ENCODE assay signal across 25 mouse cellular contexts in genomic region chr5:17881542-17881896, GRCm38 (mm10). TPM values are rescaled to one million over a fixed set of nuclear protein-coding genes. Genes with fewer than 3 reads are reported as not detected.
DNase-seq lines count a peak whose midpoint lies in the region; ATAC-seq and TF ChIP-seq lines count a peak whose summit lies in the region.
"Had no signal": no experiment of that assay in that cellular context is flagged by ENCODE, and none has a peak within 500 bp of the region (broad histone marks: within the 10 kb centered on the region; RNA-seq: fewer than 3 reads in every experiment).

No protein-coding gene starts in this region.

- H3K9ac ChIP-seq in CH12.LX (ENCODE audit: insufficient read depth, low read depth), result no peak overlapping the region
- H3K9ac ChIP-seq in heart, embryonic 14.5 days (ENCODE audit: low read length), result no peak overlapping the region
- no peak overlapping the region for H3K9ac ChIP-seq in intestine, postnatal 0 days (ENCODE audit: low read depth, low read length)
- no peak overlapping the region for H3K9ac ChIP-seq in neural tube, embryonic 15.5 days (replicated peaks)
- H3K9ac ChIP-seq in hindbrain, embryonic 12.5 days, result no peak overlapping the region
- no peak overlapping the region for H3K9ac ChIP-seq in hindbrain, embryonic 16.5 days (ENCODE audit: low read depth, low read length)
- H3K9ac ChIP-seq: forebrain, postnatal 0 days; limb, embryonic 15.5 days; midbrain, embryonic 15.5 days; neural tube, embryonic 12.5 days had no signal

- TF ChIP-seq CTCF in CH12.LX (conservative IDR thresholded peaks at IDR 0.05 in 1 of 2, IDR thresholded peaks at IDR 0.05 in 1 of 2; ENCODE audit: low read depth in 2 of 2, low read length in 2 of 2), result peak in 1 of 2 experiments; percentile 18; a peak in 1 of 4 replicates
- TF ChIP-seq CTCF in intestine, postnatal 0 days (IDR thresholded peaks at IDR 0.05; ENCODE audit: low read depth), result peak; percentile 30; the same call in 1 of the 2 replicates

- WGBS in heart, embryonic 14.5 days, result 83% methylated on average over 2 of the region's 2 CpGs
- 85% methylated on average over 2 of the region's 2 CpGs for WGBS in intestine, postnatal 0 days
- WGBS in neural tube, embryonic 15.5 days, result 83% methylated on average over 2 of the region's 2 CpGs
- WGBS in hindbrain, embryonic 12.5 days, result 84% methylated on average over 2 of the region's 2 CpGs
- 85% methylated on average over 2 of the region's 2 CpGs for WGBS in hindbrain, embryonic 16.5 days

- no peaks in the 10 kb centered on the region for H3K9me3 ChIP-seq in CH12.LX (replicated peaks; ENCODE audit: low read length)
- H3K9me3 ChIP-seq in heart, embryonic 14.5 days (ENCODE audit: control insufficient read depth, low read length), result no peaks in the 10 kb centered on the region
- no peaks in the 10 kb centered on the region for H3K9me3 ChIP-seq in intestine, postnatal 0 days (ENCODE audit: control insufficient read depth)
- H3K9me3 ChIP-seq in neural tube, embryonic 15.5 days (replicated peaks), result no peaks in the 10 kb centered on the region
- H3K9me3 ChIP-seq in hindbrain, embryonic 12.5 days (replicated peaks), result no peaks in the 10 kb centered on the region
- H3K9me3 ChIP-seq in hindbrain, embryonic 16.5 days (ENCODE audit: control insufficient read depth, low read length), result no peaks in the 10 kb centered on the region
- H3K9me3 ChIP-seq: embryonic facial prominence, embryonic 10.5 days; forebrain, embryonic 10.5 days; limb, embryonic 15.5 days; midbrain, embryonic 15.5 days; neural tube, embryonic 12.5 days had no signal

- H3K27ac ChIP-seq in CH12.LX (ENCODE audit: insufficient read depth, low read depth), result no peak overlapping the region
- H3K27ac ChIP-seq in heart, embryonic 14.5 days (replicated peaks in 1 of 2; ENCODE audit: control insufficient read depth in 1 of 2, insufficient read depth in 1 of 2, low read depth in 2 of 2, low read length in 2 of 2), result peak overlapping the region; percentile 66 to 80
- no peak overlapping the region for H3K27ac ChIP-seq in intestine, postnatal 0 days (ENCODE audit: low read depth, low read length)
- H3K27ac ChIP-seq in neural tube, embryonic 15.5 days (replicated peaks), result no peak overlapping the region
- H3K27ac ChIP-seq in hindbrain, embryonic 12.5 days, result no peak overlapping the region
- no peak overlapping the region for H3K27ac ChIP-seq in hindbrain, embryonic 16.5 days (ENCODE audit: low read depth, low read length)
- H3K27ac ChIP-seq: embryonic facial prominence, embryonic 10.5 days; forebrain, embryonic 10.5 days; limb, embryonic 15.5 days; midbrain, embryonic 15.5 days; neural tube, embryonic 12.5 days had no signal

- ATAC-seq in heart, embryonic 14.5 days (ENCODE audit: insufficient number of reproducible peaks, insufficient read depth, low FRiP score, low read depth), result no peak
- no peak for ATAC-seq in intestine, postnatal 0 days
- ATAC-seq in neural tube, embryonic 15.5 days (ENCODE audit: low FRiP score), result no peak
- ATAC-seq in hindbrain, embryonic 12.5 days (ENCODE audit: low FRiP score), result no peak
- ATAC-seq in hindbrain, embryonic 16.5 days, result no peak
- ATAC-seq: forebrain, postnatal 0 days; midbrain, embryonic 15.5 days had no signal

- H3K79me2 ChIP-seq in CH12.LX (replicated peaks; ENCODE audit: control insufficient read depth, extremely low read depth, insufficient read depth, poor library complexity, severe bottlenecking), result no peaks in the 10 kb centered on the region

- H3K4me2 ChIP-seq in CH12.LX (ENCODE audit: insufficient read depth, low read depth, poor library complexity, severe bottlenecking), result no peak overlapping the region
- no peak overlapping the region for H3K4me2 ChIP-seq in heart, embryonic 14.5 days (ENCODE audit: low read length)
- no peak overlapping the region for H3K4me2 ChIP-seq in intestine, postnatal 0 days (replicated peaks; ENCODE audit: low read depth)
- no peak overlapping the region for H3K4me2 ChIP-seq in neural tube, embryonic 15.5 days
- no peak overlapping the region for H3K4me2 ChIP-seq in hindbrain, embryonic 12.5 days (replicated peaks)
- H3K4me2 ChIP-seq in hindbrain, embryonic 16.5 days (ENCODE audit: low read length), result no peak overlapping the region
- H3K4me2 ChIP-seq: limb, embryonic 15.5 days; midbrain, embryonic 15.5 days; neural tube, embryonic 12.5 days had no signal

- H3K36me3 ChIP-seq in CH12.LX (replicated peaks in 1 of 2; ENCODE audit: control insufficient read depth in 1 of 2, insufficient read depth in 1 of 2, low read length in 1 of 2), result no peaks in the 10 kb centered on the region
- H3K36me3 ChIP-seq in heart, embryonic 14.5 days (ENCODE audit: control insufficient read depth, insufficient read depth, low read length), result no peaks in the 10 kb centered on the region
- H3K36me3 ChIP-seq in intestine, postnatal 0 days (ENCODE audit: control insufficient read depth, insufficient read depth), result no peaks in the 10 kb centered on the region
- H3K36me3 ChIP-seq in neural tube, embryonic 15.5 days, result no peaks in the 10 kb centered on the region
- H3K36me3 ChIP-seq in hindbrain, embryonic 12.5 days, result no peaks in the 10 kb centered on the region
- no peaks in the 10 kb centered on the region for H3K36me3 ChIP-seq in hindbrain, embryonic 16.5 days (ENCODE audit: control insufficient read depth, insufficient read depth, low read length)
- H3K36me3 ChIP-seq: embryonic facial prominence, embryonic 10.5 days; forebrain, embryonic 10.5 days; limb, embryonic 15.5 days; midbrain, embryonic 15.5 days; neural tube, embryonic 12.5 days had no signal

- H3K4me3 ChIP-seq in CH12.LX (replicated peaks in 1 of 3; ENCODE audit: low read depth in 2 of 3, low read length in 2 of 3, poor library complexity in 1 of 3), result no peak overlapping the region
- H3K4me3 ChIP-seq in heart, embryonic 14.5 days (ENCODE audit: control insufficient read depth in 1 of 2, insufficient read depth in 1 of 2, low read depth in 1 of 2, low read length in 2 of 2), result no peak overlapping the region
- no peak overlapping the region for H3K4me3 ChIP-seq in intestine, postnatal 0 days (ENCODE audit: low read depth, low read length)
- no peak overlapping the region for H3K4me3 ChIP-seq in neural tube, embryonic 15.5 days (replicated peaks)
- no peak overlapping the region for H3K4me3 ChIP-seq in hindbrain, embryonic 12.5 days
- H3K4me3 ChIP-seq in hindbrain, embryonic 16.5 days (ENCODE audit: low read length), result no peak overlapping the region
- H3K4me3 ChIP-seq: embryonic facial prominence, embryonic 10.5 days; forebrain, embryonic 10.5 days; limb, embryonic 15.5 days; midbrain, embryonic 15.5 days; neural tube, embryonic 12.5 days had no signal

- TF ChIP-seq POLR2A in CH12.LX (IDR thresholded peaks at IDR 0.05; ENCODE audit: low read depth, low read length), result no peak

- no peaks in the 10 kb centered on the region for H3K4me1 ChIP-seq in CH12.LX (ENCODE audit: control insufficient read depth in 1 of 2, insufficient read depth in 2 of 2)
- H3K4me1 ChIP-seq in heart, embryonic 14.5 days (ENCODE audit: control insufficient read depth in 2 of 2, insufficient read depth in 2 of 2, low read length in 2 of 2), result peaks cover 0 to 17% of the 10 kb centered on the region in 2 experiments; a peak in 3 of 4 replicates
- H3K4me1 ChIP-seq in intestine, postnatal 0 days (replicated peaks; ENCODE audit: control insufficient read depth, insufficient read depth, low read length), result 0 out of 2 replicates have a peak, but pooled peaks cover 3% of the 10 kb centered on the region
- no peaks in the 10 kb centered on the region for H3K4me1 ChIP-seq in neural tube, embryonic 15.5 days
- H3K4me1 ChIP-seq in hindbrain, embryonic 12.5 days, result no peaks in the 10 kb centered on the region
- H3K4me1 ChIP-seq in hindbrain, embryonic 16.5 days (ENCODE audit: control insufficient read depth, insufficient read depth, low read depth, low read length), result no peaks in the 10 kb centered on the region
- H3K4me1 ChIP-seq: embryonic facial prominence, embryonic 10.5 days; forebrain, embryonic 10.5 days; limb, embryonic 15.5 days; midbrain, embryonic 15.5 days; neural tube, embryonic 12.5 days had no signal

- dilution Hi-C loops in CH12.LX (cut with MboI; ENCODE audit: extremely low pct_ligation_motif_present, extremely low pct_unique_long_range_greater_than_20kb, low sequenced_read_pairs), result no loop called here

- DNase-seq in heart, adult 18-20 months, result peak; percentile 45 to 54
- no peak for DNase-seq in heart, postnatal 4 days
- DNase-seq in CH12.LX (ENCODE audit: extremely low read depth), result no peak
- DNase-seq: adrenal gland, adult 2 months; cerebellum, adult 11-12 months; cerebellum, postnatal 10 days; forebrain, postnatal 0 days; kidney, adult 8-10 months; kidney, postnatal 4 days; left cerebral cortex, postnatal 4 days; lung, postnatal 4 days; retina, postnatal 1 day; right cerebral cortex, postnatal 25 days; spleen, adult 18-20 months; thymus, postnatal 25 days had no signal

- peak; percentile 18 for TF ChIP-seq RAD21 in CH12.LX (IDR thresholded peaks at IDR 0.05; ENCODE audit: low read depth, low read length)

- H3K27me3 ChIP-seq in CH12.LX (replicated peaks), result no peaks in the 10 kb centered on the region
- no peaks in the 10 kb centered on the region for H3K27me3 ChIP-seq in heart, embryonic 14.5 days (ENCODE audit: control insufficient read depth, insufficient read depth, low read length)
- H3K27me3 ChIP-seq in intestine, postnatal 0 days (replicated peaks; ENCODE audit: control insufficient read depth, insufficient read depth, low read length), result no peaks in the 10 kb centered on the region
- no peaks in the 10 kb centered on the region for H3K27me3 ChIP-seq in neural tube, embryonic 15.5 days (replicated peaks)
- H3K27me3 ChIP-seq in hindbrain, embryonic 12.5 days, result no peaks in the 10 kb centered on the region
- H3K27me3 ChIP-seq in hindbrain, embryonic 16.5 days (replicated peaks; ENCODE audit: control insufficient read depth, insufficient read depth, low read length), result no peaks in the 10 kb centered on the region
- H3K27me3 ChIP-seq: limb, embryonic 15.5 days; midbrain, embryonic 15.5 days; neural tube, embryonic 12.5 days had no signal

- no peak for TF ChIP-seq EP300 in CH12.LX (IDR thresholded peaks at IDR 0.05; ENCODE audit: low read length)

- in situ Hi-C loops in CH12.LX (cut with MboI; ENCODE audit: low pct_ligation_motif_present, low pct_unique_long_range_greater_than_20kb, low sequenced_read_pairs), result no loop called here

TF ChIP-seq in CH12.LX, 34 proteins besides CTCF, POLR2A, EP300 and RAD21 (continues in another document):
- no peak for TF ChIP-seq MYC (IDR thresholded peaks at IDR 0.05; ENCODE audit: low read depth, low read length)

RNA-seq across cellular contexts. Expression of gene Cd36, which starts 7.1 kb away (rescaled TPM):
- 1,000 to 10,000 TPM; 1,692 to 1,930 TPM for total RNA-seq in heart, adult 18-20 months (2021)
- total RNA-seq in heart, postnatal 4 days (2021), result 1,000 to 10,000 TPM; 1,072 to 1,101 TPM
- total RNA-seq in CH12.LX (2012; rRNA removed), result 145 and 189 TPM in 2 replicates
- total RNA-seq in CH12.LX (2014; rRNA removed), result 690 and 774 TPM in 2 replicates
- polyA plus RNA-seq in CH12.LX (2012; ENCODE audit: insufficient read length, low read depth), result 608 and 652 TPM in 2 replicates
- 149 TPM in 2 replicates for polyA plus RNA-seq in heart, embryonic 14.5 days (2014; fragmentation: Nextera tagmentation; extraction: Ambion mirVana)
- polyA plus RNA-seq in intestine, postnatal 0 days (2015; fragmentation: Nextera tagmentation; extraction: Ambion mirVana), result 178 and 199 TPM in 2 replicates
- polyA plus RNA-seq in neural tube, embryonic 15.5 days (2015; fragmentation: Nextera tagmentation; extraction: Ambion mirVana), result 3.0 and 6.5 TPM in 2 replicates
- 4.4 and 4.8 TPM in 2 replicates for polyA plus RNA-seq in hindbrain, embryonic 12.5 days (2016; fragmentation: Nextera tagmentation; extraction: Ambion mirVana)
- 3.3 and 7.0 TPM in 2 replicates for polyA plus RNA-seq in hindbrain, embryonic 16.5 days (2015; fragmentation: Nextera tagmentation; extraction: Ambion mirVana)

Comparison
In these comparisons a context has a peak if more than half of its experiments do, and no peak if none do; other contexts are left out.
1. DNase-seq: peak in heart, adult 18-20 months (2 of 2); none in heart, postnatal 4 days (single experiment) and CH12.LX (single experiment).
2. H3K27ac ChIP-seq: peak in heart, embryonic 14.5 days (2 of 2); none in CH12.LX (single experiment), intestine, postnatal 0 days (single experiment), neural tube, embryonic 15.5 days (single experiment), hindbrain, embryonic 12.5 days (single experiment) and hindbrain, embryonic 16.5 days (single experiment).
3. RNA of gene Cd36, which starts 7.1 kb away (polyA plus RNA-seq): 608 to 652 TPM in CH12.LX, 178 to 199 TPM in intestine, postnatal 0 days and 149 TPM in heart, embryonic 14.5 days; 4.4 to 4.8 TPM in hindbrain, embryonic 12.5 days, 3.3 to 7.0 TPM in hindbrain, embryonic 16.5 days and 3.0 to 6.5 TPM in neural tube, embryonic 15.5 days; every median in the first group is over 10 times any median in the second.